Mouse (Mus musculus) CH12.LX (cell line): ENCODE measurements around the gene Rpl38. TPM values are rescaled to one million over a fixed set of nuclear protein-coding genes. Genes with fewer than 3 reads are reported as not detected.

Experiments used
- DNase-seq: peaks from one replicate; pipeline ENCODE4 v3.0.0-alpha.2; 2013; ENCODE audit errors: extremely low read depth
- H3K27ac ChIP-seq: 2 replicates; pipeline ENCODE4 v1.5.1; 2012; ENCODE audit warnings: low read depth, mild to moderate bottlenecking, control low read depth, moderate library complexity; ENCODE audit not compliant: insufficient read depth
- H3K27me3 ChIP-seq: replicated peaks from 2 replicates; pipeline ENCODE3; 2012; ENCODE audit warnings: inconsistent platforms
- H3K36me3 ChIP-seq, 2 experiments: replicated peaks in 1 of 2; 2 replicates each; pipeline versions ENCODE3 to v1.6.1; 2012; ENCODE audit warnings: inconsistent platforms in 1 of 2, low read length in 1 of 2, mild to moderate bottlenecking in 1 of 2, mixed read lengths in 1 of 2, moderate library complexity in 1 of 2; ENCODE audit not compliant: control insufficient read depth in 1 of 2, insufficient read depth in 1 of 2
- H3K4me1 ChIP-seq, 2 experiments: 2 replicates each; pipeline ENCODE4 v1.6.1; 2012; ENCODE audit warnings: inconsistent platforms in 1 of 2, moderate library complexity in 1 of 2; ENCODE audit not compliant: insufficient read depth in 2 of 2, control insufficient read depth in 1 of 2
- H3K4me2 ChIP-seq: 2 replicates; pipeline ENCODE4 v1.6.1; 2012; ENCODE audit warnings: low read depth, mild to moderate bottlenecking, control low read depth; ENCODE audit not compliant: poor library complexity, insufficient read depth, severe bottlenecking
- H3K4me3 ChIP-seq, 3 experiments: fragments of 150-350 bp in 1 of 3; sonication (generic) in 1 of 3; replicated peaks in 1 of 3; 2 replicates each; pipeline versions ENCODE3 to v1.5.1; 2011 to 2012; ENCODE audit warnings: low read depth in 2 of 3, low read length in 2 of 3, mild to moderate bottlenecking in 2 of 3, moderate library complexity in 2 of 3, control low read depth in 1 of 3, improper control_type of control experiment in 1 of 3, inconsistent platforms in 1 of 3, mixed read lengths in 1 of 3; ENCODE audit not compliant: poor library complexity in 1 of 3
- H3K79me2 ChIP-seq: replicated peaks from 2 replicates; pipeline ENCODE4 v1.6.1; 2012; ENCODE audit warnings: mild to moderate bottlenecking, moderate library complexity; ENCODE audit not compliant: control insufficient read depth, poor library complexity, insufficient read depth, severe bottlenecking; ENCODE audit errors: extremely low read depth
- H3K9ac ChIP-seq: 2 replicates; pipeline ENCODE4 v1.6.1; 2012; ENCODE audit warnings: low read depth, mild to moderate bottlenecking, control low read depth, moderate library complexity; ENCODE audit not compliant: insufficient read depth
- H3K9me3 ChIP-seq: replicated peaks from 2 replicates; pipeline ENCODE3; 2012; ENCODE audit warnings: low read length, inconsistent platforms, mixed read lengths
- CTCF ChIP-seq, 2 experiments: IDR thresholded peaks in 1 of 2; conservative IDR thresholded peaks in 1 of 2; 2 replicates each; pipeline ENCODE4 v1.5.1; 2011 to 2012; ENCODE audit warnings: low read depth in 2 of 2, low read length in 2 of 2, improper control_type of control experiment in 1 of 2, inconsistent platforms in 1 of 2, mild to moderate bottlenecking in 1 of 2, moderate library complexity in 1 of 2
- E2F4 ChIP-seq: IDR thresholded peaks from 2 replicates; pipeline ENCODE4 v1.6.1; 2011; ENCODE audit warnings: low read depth, low read length, improper control_type of control experiment; ENCODE audit not compliant: insufficient replicate concordance
- ELF1 ChIP-seq: IDR thresholded peaks from 2 replicates; pipeline ENCODE4 v1.6.1; 2014; ENCODE audit warnings: low read depth, mild to moderate bottlenecking, inconsistent platforms, low read length, improper control_type of control experiment
- ETS1 ChIP-seq: conservative IDR thresholded peaks from 2 replicates; pipeline ENCODE4 v1.6.1; 2012; ENCODE audit warnings: low read depth, mild to moderate bottlenecking, inconsistent platforms, low read length, improper control_type of control experiment, moderate library complexity
- GABPA ChIP-seq: IDR thresholded peaks from 2 replicates; pipeline ENCODE4 v1.6.1; 2012; ENCODE audit warnings: low read depth, low read length, improper control_type of control experiment, inconsistent platforms; ENCODE audit not compliant: insufficient replicate concordance
- IRF4 ChIP-seq: IDR thresholded peaks from 2 replicates; pipeline ENCODE4 v1.6.1; 2014; ENCODE audit warnings: low read depth, mild to moderate bottlenecking, inconsistent platforms, low read length, improper control_type of control experiment
- JUN ChIP-seq: IDR thresholded peaks from 2 replicates; pipeline ENCODE4 v1.6.1; 2011; ENCODE audit warnings: low read depth, mild to moderate bottlenecking, low read length, improper control_type of control experiment, moderate library complexity; ENCODE audit not compliant: insufficient read depth
- MAX ChIP-seq: IDR thresholded peaks from 2 replicates; pipeline ENCODE4 v1.6.1; 2011; ENCODE audit warnings: low read length, improper control_type of control experiment
- MEF2A ChIP-seq: IDR thresholded peaks from 2 replicates; pipeline ENCODE4 v1.6.1; 2014; ENCODE audit warnings: low read depth, mild to moderate bottlenecking, inconsistent platforms, low read length, improper control_type of control experiment, borderline replicate concordance
- NELFE ChIP-seq: IDR thresholded peaks from 2 replicates; pipeline ENCODE4 v1.6.1; 2011; ENCODE audit warnings: low read depth, low read length, improper control_type of control experiment
- NRF1 ChIP-seq: IDR thresholded peaks from 2 replicates; pipeline ENCODE4 v1.6.1; 2014; ENCODE audit warnings: low read depth, mild to moderate bottlenecking, inconsistent platforms, low read length, improper control_type of control experiment, moderate library complexity
- RAD21 ChIP-seq: IDR thresholded peaks from 2 replicates; pipeline ENCODE4 v1.6.1; 2011; ENCODE audit warnings: low read depth, mild to moderate bottlenecking, low read length, improper control_type of control experiment, moderate library complexity
- RCOR1 ChIP-seq: conservative IDR thresholded peaks from 2 replicates; pipeline ENCODE4 v1.6.1; 2012; ENCODE audit warnings: low read depth, mild to moderate bottlenecking, inconsistent platforms, low read length, improper control_type of control experiment
- SMC3 ChIP-seq: IDR thresholded peaks from 2 replicates; pipeline ENCODE4 v1.6.1; 2011; ENCODE audit warnings: low read depth, low read length, improper control_type of control experiment
- TBP ChIP-seq: conservative IDR thresholded peaks from 2 replicates; pipeline ENCODE4 v1.6.1; 2011; ENCODE audit warnings: low read depth, low read length, improper control_type of control experiment
- USF1 ChIP-seq: IDR thresholded peaks from 2 replicates; pipeline ENCODE4 v1.6.1; 2014; ENCODE audit warnings: low read depth, mild to moderate bottlenecking, inconsistent platforms, low read length, improper control_type of control experiment
- ZC3H11A ChIP-seq: IDR thresholded peaks from 2 replicates; pipeline ENCODE4 v1.6.1; 2012; ENCODE audit warnings: low read depth, mild to moderate bottlenecking, inconsistent platforms, low read length, improper control_type of control experiment
- ZMIZ1 ChIP-seq: IDR thresholded peaks from 2 replicates; pipeline ENCODE4 v1.6.1; 2012; ENCODE audit warnings: low read depth, mild to moderate bottlenecking, inconsistent platforms, low read length, improper control_type of control experiment
- ZNF384 ChIP-seq: IDR thresholded peaks from 2 replicates; pipeline ENCODE4 v1.6.1; 2012; ENCODE audit warnings: low read depth, low read length, improper control_type of control experiment, inconsistent platforms
- dilution Hi-C: fragments of 300-500 bp; cut with MboI; formaldehyde crosslinking; loops from 2 replicates; pipeline ENCODE4 v1.14.3; 2020; ENCODE audit warnings: low sequenced_read_pairs; ENCODE audit not compliant: extremely low pct_unique_long_range_greater_than_20kb, extremely low pct_ligation_motif_present
- in situ Hi-C: fragments of 300-500 bp; cut with MboI; formaldehyde crosslinking; loops from 3 replicates; pipeline ENCODE4 v1.14.3; 2019; ENCODE audit warnings: low sequenced_read_pairs, low pct_ligation_motif_present, low pct_unique_long_range_greater_than_20kb, mixed read lengths
- polyA plus RNA-seq: library from polyadenylated mRNA; unstranded; fragments of >175 nt; gene quantifications from 2 replicates; pipeline ENCODE4 v1.2.1, GENCODE M21; 2012; ENCODE audit warnings: low read depth; ENCODE audit not compliant: insufficient read length
- total RNA-seq, 2 experiments: library from RNA; depleted of rRNA; stranded (reverse); fragments of 300-350 nt in 1 of 2; fragments of >200 nt in 1 of 2; gene quantifications; 2 replicates each; pipeline ENCODE4 v1.2.3; 2012 to 2014

The Rpl38 gene
- total and polyA plus RNA-seq, 3 experiments = 1,435 to 5,556 (median 4,204) TPM

GRCm38 (mm10) chr11:114636292-114636691 lies 32.0 kb upstream of the Rpl38 start:
- no peaks in the 10 kb centered on the region for H3K4me1 ChIP-seq
- H3K79me2 ChIP-seq = no peaks in the 10 kb centered on the region
- H3K9ac ChIP-seq = no peak overlapping the region
- no peak overlapping the region for H3K27ac ChIP-seq
- H3K27me3 ChIP-seq = peaks cover 74% of the 10 kb centered on the region
- H3K4me3 ChIP-seq = no peak overlapping the region
- in situ Hi-C loops (loop anchor here (10.0 to 25.0 kb wide), 3 partner anchors 124 to 774 kb away; no protein-coding TSS in a partner anchor), dilution Hi-C loops (no loop called here)
- peaks cover 5% of the 10 kb centered on the region for H3K9me3 ChIP-seq
- DNase-seq = peak; percentile 79
- H3K4me2 ChIP-seq = no peak overlapping the region
- H3K36me3 ChIP-seq = no peaks in the 10 kb centered on the region
- TF ChIP-seq ZMIZ1 (no peak), E2F4 (no peak), RAD21 (peak; percentile 95), GABPA (no peak), NELFE (no peak), CTCF (conservative IDR thresholded peaks at IDR 0.05 in 1 of 2, IDR thresholded peaks at IDR 0.05 in 1 of 2; ENCODE audit: low read depth in 2 of 2, low read length in 2 of 2) (peak; percentile 85 to 97), MAX (no peak), JUN (no peak), IRF4 (no peak), ETS1 (no peak), ELF1 (no peak), MEF2A (no peak), TBP (no peak), NRF1 (no peak), ZNF384 (no peak), SMC3 (peak; percentile 82), ZC3H11A (no peak)

GRCm38 (mm10) chr11:114636727-114637505 lies 31.4 kb upstream of the Rpl38 start:
- no peak overlapping the region for H3K4me3 ChIP-seq
- H3K9ac ChIP-seq = no peak overlapping the region
- no peaks in the 10 kb centered on the region for H3K4me1 ChIP-seq
- H3K36me3 ChIP-seq = no peaks in the 10 kb centered on the region
- no peak overlapping the region for H3K27ac ChIP-seq
- no peak for TF ChIP-seq MEF2A
- TF ChIP-seq RCOR1 = no peak
- TF ChIP-seq ZMIZ1 = no peak
- no peak for TF ChIP-seq SMC3
- no peak for TF ChIP-seq USF1
- no peak for TF ChIP-seq GABPA
- H3K79me2 ChIP-seq = no peaks in the 10 kb centered on the region
- in situ Hi-C loops (loop anchor here (10.0 to 25.0 kb wide), 3 partner anchors 125 to 775 kb away; no protein-coding TSS in a partner anchor), dilution Hi-C loops (no loop called here)
- peaks cover 74% of the 10 kb centered on the region for H3K27me3 ChIP-seq
- no peak overlapping the region for H3K4me2 ChIP-seq
- peaks cover 5% of the 10 kb centered on the region for H3K9me3 ChIP-seq
- DNase-seq = no peak
